Mouse (Mus musculus) ovary, postnatal 36 days (tissue): ENCODE measurements around the gene Cdh15.
A peak's percentile ranks its signal among the peaks of the same experiment; 100 is the strongest.

Source experiments
- DNase-seq: peaks from one replicate; pipeline ENCODE4 v3.0.0; 2022; ENCODE audit warnings: low spot score, mixed read lengths

Gene Cdh15

GRCm38 (mm10) chr8:122893451-122893850 lies 45.7 kb downstream of the Cdh15 start:
- no peak for DNase-seq

- no peak for DNase-seq
Measured at GRCm38 (mm10) chr8:122896317-122896716, 48.6 kb downstream of the Cdh15 start.

GRCm38 (mm10) chr8:122897200-122897599 lies 49.4 kb downstream of the Cdh15 start:
- DNase-seq, result no peak

- no peak for DNase-seq
Measured at GRCm38 (mm10) chr8:122898018-122898417, 50.3 kb downstream of the Cdh15 start.

- DNase-seq, result no peak
Measured at GRCm38 (mm10) chr8:122898473-122898872, 50.7 kb downstream of the Cdh15 start.

- DNase-seq, result no peak
Measured at GRCm38 (mm10) chr8:122899085-122899484, 51.3 kb downstream of the Cdh15 start.

- no peak for DNase-seq
Measured at GRCm38 (mm10) chr8:122901476-122901875, 53.7 kb downstream of the Cdh15 start.

- DNase-seq, result no peak
Measured at GRCm38 (mm10) chr8:122901892-122902515, 54.2 kb downstream of the Cdh15 start.

- DNase-seq, result no peak
Measured at GRCm38 (mm10) chr8:122902581-122902980, 54.8 kb downstream of the Cdh15 start.

GRCm38 (mm10) chr8:122903002-122903401 lies 55.2 kb downstream of the Cdh15 start:
- no peak for DNase-seq

GRCm38 (mm10) chr8:122904496-122904895 lies 56.7 kb downstream of the Cdh15 start:
- no peak for DNase-seq

GRCm38 (mm10) chr8:122905346-122905745 lies 57.6 kb downstream of the Cdh15 start:
- no peak for DNase-seq

- peak; percentile 82 for DNase-seq
Measured at GRCm38 (mm10) chr8:122906463-122907021, 58.8 kb downstream of the Cdh15 start.

- DNase-seq, result no peak
Measured at GRCm38 (mm10) chr8:122912150-122912549, 64.4 kb downstream of the Cdh15 start.

GRCm38 (mm10) chr8:122912871-122913270 lies 65.1 kb downstream of the Cdh15 start:
- no peak for DNase-seq

- no peak for DNase-seq
Measured at GRCm38 (mm10) chr8:122916766-122917165, 69.0 kb downstream of the Cdh15 start.
